ENCODE assay signal across 9 mouse cellular contexts in the genomic region with DNA sequence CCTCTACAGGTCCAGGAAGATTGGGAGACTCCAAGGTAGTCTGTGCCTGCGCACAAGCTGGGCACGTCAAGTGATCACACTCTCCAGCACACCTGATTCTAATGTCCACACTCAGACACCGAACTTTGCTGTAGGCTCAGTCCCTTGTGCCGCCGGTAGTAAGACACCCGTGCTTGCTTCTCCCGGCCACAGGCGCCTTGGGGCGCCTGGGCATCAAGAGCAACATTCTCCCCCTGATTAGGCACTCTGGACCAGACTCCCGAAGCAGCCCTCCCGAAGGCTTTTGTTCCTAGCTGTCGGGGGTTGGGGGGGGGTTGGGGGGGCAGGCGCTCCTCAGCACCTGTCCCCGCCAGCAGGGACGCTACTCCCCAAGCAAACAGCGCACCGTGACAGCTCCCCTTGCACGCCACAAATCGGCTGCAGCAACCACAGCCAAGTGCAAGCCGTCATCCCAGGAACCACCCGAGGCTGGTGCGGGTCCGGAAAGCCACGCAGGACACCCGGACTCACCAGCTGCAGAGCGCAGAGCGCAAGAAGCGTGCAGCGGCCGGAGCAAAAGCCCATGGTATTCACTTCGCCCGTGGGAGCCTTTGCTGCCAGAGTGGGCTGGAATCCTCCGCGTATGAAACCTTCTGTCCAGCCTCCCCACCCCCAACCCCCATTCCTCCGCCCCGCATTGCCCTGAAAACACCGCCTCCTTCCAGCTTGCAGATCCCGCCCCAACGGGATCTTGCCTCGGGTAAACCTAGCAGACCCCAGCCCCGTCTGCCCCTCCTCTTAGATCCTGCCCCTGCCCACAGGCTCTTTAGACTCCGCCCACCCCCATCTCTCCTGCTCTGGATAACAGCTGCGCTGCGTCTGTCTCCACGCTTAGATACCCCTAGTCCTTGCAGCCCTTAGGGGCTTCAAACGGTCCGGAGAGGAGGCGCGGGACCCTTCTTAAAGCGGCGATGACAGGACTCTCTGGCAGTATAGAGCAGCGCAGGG. TPM values are rescaled to one million over a fixed set of nuclear protein-coding genes. Genes with fewer than 3 reads are reported as not detected.
DNase-seq lines count a peak whose midpoint lies in the region; ATAC-seq and TF ChIP-seq lines count a peak whose summit lies in the region.
"Had no signal": no experiment of that assay in that cellular context is flagged by ENCODE, and none has a peak within 500 bp of the region (broad histone marks: within the 10 kb centered on the region; RNA-seq: fewer than 3 reads in every experiment).

TSS of gene Nkain4 (minus strand) at position 639 of the 987 bp plus-strand sequence.

- peak within 1 kb of the TSS; percentile 53 for H3K27ac ChIP-seq in forebrain, embryonic 16.5 days (ENCODE audit: low read length)
- peak within 1 kb of the TSS; percentile 68 for H3K27ac ChIP-seq in hindbrain, embryonic 16.5 days (ENCODE audit: low read depth, low read length)
- H3K27ac ChIP-seq in limb, embryonic 10.5 days: peak within 1 kb of the TSS; percentile 71
- peak within 1 kb of the TSS; percentile 95 for H3K27ac ChIP-seq in midbrain, embryonic 11.5 days (ENCODE audit: low read depth, low read length)
- peak within 1 kb of the TSS; percentile 56 for H3K27ac ChIP-seq in stomach, postnatal 0 days (replicated peaks)

- peak within 1 kb of the TSS; percentile 74 for H3K4me2 ChIP-seq in forebrain, embryonic 16.5 days (ENCODE audit: low read length)
- H3K4me2 ChIP-seq in hindbrain, embryonic 16.5 days (ENCODE audit: low read length): peak within 1 kb of the TSS; percentile 74
- peak within 1 kb of the TSS; percentile 90 for H3K4me2 ChIP-seq in midbrain, embryonic 11.5 days
- H3K4me2 ChIP-seq in stomach, postnatal 0 days (replicated peaks; ENCODE audit: low read depth): peak within 1 kb of the TSS; percentile 82

- ATAC-seq in forebrain, embryonic 16.5 days: peak; percentile 92
- ATAC-seq in hindbrain, embryonic 16.5 days: peak; percentile 90
- peak; percentile 95 for ATAC-seq in midbrain, embryonic 11.5 days (ENCODE audit: low FRiP score)
- peak; percentile 67 for ATAC-seq in stomach, postnatal 0 days (ENCODE audit: low FRiP score, low TSS enrichment)

- DNase-seq in heart, adult 18-20 months: peak; percentile 32 to 44
- DNase-seq in heart, postnatal 25 days (ENCODE audit: low spot score): no peak
- DNase-seq in cerebellum, adult 18-20 months: peak; percentile 57 to 66
- peak; percentile 72 for DNase-seq in limb, embryonic 10.5 days (ENCODE audit: low spot score)
- DNase-seq in midbrain, embryonic 11.5 days (ENCODE audit: low spot score, missing footprints): peak; percentile 96
- peak; percentile 63 for DNase-seq in stomach, postnatal 0 days (ENCODE audit: low spot score)

- WGBS in forebrain, embryonic 16.5 days: under 1% methylated on average over 52 of the region's 52 CpGs
- WGBS in hindbrain, embryonic 16.5 days: under 1% methylated on average over 52 of the region's 52 CpGs
- under 1% methylated on average over 52 of the region's 52 CpGs for WGBS in limb, embryonic 10.5 days
- under 1% methylated on average over 52 of the region's 52 CpGs for WGBS in midbrain, embryonic 11.5 days
- WGBS in stomach, postnatal 0 days: 1% methylated on average over 50 of the region's 52 CpGs

- H3K4me3 ChIP-seq in forebrain, embryonic 16.5 days (replicated peaks; ENCODE audit: low read length): peak within 1 kb of the TSS; percentile 49
- peak within 1 kb of the TSS; percentile 53 for H3K4me3 ChIP-seq in hindbrain, embryonic 16.5 days (ENCODE audit: low read length)
- peak within 1 kb of the TSS; percentile 70 for H3K4me3 ChIP-seq in limb, embryonic 10.5 days
- H3K4me3 ChIP-seq in midbrain, embryonic 11.5 days (ENCODE audit: low read depth, low read length): peak within 1 kb of the TSS; percentile 65
- peak within 1 kb of the TSS; percentile 51 for H3K4me3 ChIP-seq in stomach, postnatal 0 days (ENCODE audit: low read depth, low read length)

- no peaks in the 10 kb centered on the region for H3K9me3 ChIP-seq in forebrain, embryonic 16.5 days (ENCODE audit: control insufficient read depth, low read length)
- H3K9me3 ChIP-seq in hindbrain, embryonic 16.5 days (ENCODE audit: control insufficient read depth, low read length): no peaks in the 10 kb centered on the region
- H3K9me3 ChIP-seq in limb, embryonic 10.5 days (replicated peaks): no peaks in the 10 kb centered on the region
- no peaks in the 10 kb centered on the region for H3K9me3 ChIP-seq in midbrain, embryonic 11.5 days (ENCODE audit: control insufficient read depth, low read length)
- H3K9me3 ChIP-seq in stomach, postnatal 0 days (ENCODE audit: control insufficient read depth, low read length): no peaks in the 10 kb centered on the region

- TF ChIP-seq EP300 in stomach, postnatal 0 days (optimal IDR thresholded peaks at IDR 0.05): no peak

- peak within 1 kb of the TSS; percentile 64 for H3K9ac ChIP-seq in forebrain, embryonic 16.5 days (replicated peaks; ENCODE audit: low read depth, low read length)
- peak within 1 kb of the TSS; percentile 73 for H3K9ac ChIP-seq in hindbrain, embryonic 16.5 days (ENCODE audit: low read depth, low read length)
- peak within 1 kb of the TSS; percentile 74 for H3K9ac ChIP-seq in midbrain, embryonic 11.5 days (ENCODE audit: low read length)
- peak within 1 kb of the TSS; percentile 59 for H3K9ac ChIP-seq in stomach, postnatal 0 days (ENCODE audit: low read length)

- H3K4me1 ChIP-seq in forebrain, embryonic 16.5 days (replicated peaks; ENCODE audit: control insufficient read depth, insufficient read depth, low read length): peaks cover 34% of the 10 kb centered on the region
- H3K4me1 ChIP-seq in hindbrain, embryonic 16.5 days (ENCODE audit: control insufficient read depth, insufficient read depth, low read depth, low read length): peaks cover 25% of the 10 kb centered on the region
- peaks cover 24% of the 10 kb centered on the region for H3K4me1 ChIP-seq in limb, embryonic 10.5 days
- H3K4me1 ChIP-seq in midbrain, embryonic 11.5 days (ENCODE audit: control insufficient read depth, insufficient read depth, low read length): peaks cover 35% of the 10 kb centered on the region
- H3K4me1 ChIP-seq in stomach, postnatal 0 days (replicated peaks; ENCODE audit: control insufficient read depth, insufficient read depth): peaks cover 4% of the 10 kb centered on the region; the same call in 1 of the 2 replicates

- peak; percentile 60 for TF ChIP-seq CTCF in stomach, postnatal 0 days (IDR thresholded peaks at IDR 0.05; ENCODE audit: low read depth)

- H3K27me3 ChIP-seq in forebrain, embryonic 16.5 days (replicated peaks; ENCODE audit: control insufficient read depth, insufficient read depth, low read length): no peaks in the 10 kb centered on the region
- no peaks in the 10 kb centered on the region for H3K27me3 ChIP-seq in hindbrain, embryonic 16.5 days (replicated peaks; ENCODE audit: control insufficient read depth, insufficient read depth, low read length)
- peaks cover 63% of the 10 kb centered on the region for H3K27me3 ChIP-seq in limb, embryonic 10.5 days (ENCODE audit: low read depth, poor library complexity, severe bottlenecking)
- no peaks in the 10 kb centered on the region for H3K27me3 ChIP-seq in midbrain, embryonic 11.5 days (ENCODE audit: control insufficient read depth, insufficient read depth, low read length)
- no peaks in the 10 kb centered on the region for H3K27me3 ChIP-seq in stomach, postnatal 0 days (ENCODE audit: control insufficient read depth, insufficient read depth, low read length)

- intact Hi-C loops in heart, postnatal 25 days (cut with DNase I): no loop called here

- H3K36me3 ChIP-seq in forebrain, embryonic 16.5 days (ENCODE audit: control insufficient read depth, insufficient read depth): no peaks in the 10 kb centered on the region
- no peaks in the 10 kb centered on the region for H3K36me3 ChIP-seq in hindbrain, embryonic 16.5 days (ENCODE audit: control insufficient read depth, insufficient read depth, low read length)
- H3K36me3 ChIP-seq in limb, embryonic 10.5 days: no peaks in the 10 kb centered on the region
- no peaks in the 10 kb centered on the region for H3K36me3 ChIP-seq in midbrain, embryonic 11.5 days (ENCODE audit: control insufficient read depth, insufficient read depth, low read length)
- no peaks in the 10 kb centered on the region for H3K36me3 ChIP-seq in stomach, postnatal 0 days (ENCODE audit: control insufficient read depth, insufficient read depth, low read length)

RNA-seq across cellular contexts. Expression of gene Nkain4, which starts in this region (rescaled TPM):
- 1 to 10 TPM; 5.4 to 9.0 TPM for total RNA-seq in heart, adult 18-20 months (2021)
- 10 to 100 TPM in 1 of 2 experiments, 1 to 10 TPM in 1; 8.0 to 11.4 TPM for total RNA-seq in heart, postnatal 25 days (2021)
- 52.3 and 56.7 TPM in 2 replicates for polyA plus RNA-seq in forebrain, embryonic 16.5 days (2015; fragmentation: Nextera tagmentation; extraction: Ambion mirVana)
- 106 and 107 TPM in 2 replicates for polyA plus RNA-seq in hindbrain, embryonic 16.5 days (2015; fragmentation: Nextera tagmentation; extraction: Ambion mirVana)
- polyA plus RNA-seq in limb, embryonic 10.5 days (2016; fragmentation: Nextera tagmentation; extraction: Ambion mirVana): 2.7 and 4.4 TPM in 2 replicates
- polyA plus RNA-seq in midbrain, embryonic 11.5 days (2014; fragmentation: Nextera tagmentation; extraction: Ambion mirVana): 63.2 and 63.6 TPM in 2 replicates
- 42.7 and 44.0 TPM in 2 replicates for polyA plus RNA-seq in stomach, postnatal 0 days (2015; fragmentation: Nextera tagmentation; extraction: Ambion mirVana)
- total RNA-seq: CH12.LX had no signal
